Mouse (Mus musculus): ENCODE measurements around the gene Ep400. TPM values are rescaled to one million over a fixed set of nuclear protein-coding genes. Genes with fewer than 3 reads are reported as not detected.

Ep400 gene
- polyA plus RNA-seq, 2 experiments: 38.2 to 62.2 TPM

GRCm38 (mm10) chr5:110646377-110646776 lies 124.1 kb downstream of the Ep400 start:
- no peaks in the 10 kb centered on the region for H3K27me3 ChIP-seq (ENCODE audit: control insufficient read depth, insufficient read depth, low read length)
- H3K4me3 ChIP-seq (replicated peaks; ENCODE audit: low read length): no peak overlapping the region
- no peak for DNase-seq (ENCODE audit: low spot score)
- no peak overlapping the region for H3K4me2 ChIP-seq (replicated peaks; ENCODE audit: low read depth, low read length, severe bottlenecking)
- no peak overlapping the region for H3K27ac ChIP-seq (replicated peaks; ENCODE audit: low read depth, low read length)
- ATAC-seq (ENCODE audit: low FRiP score, low read depth): no peak
- no peaks in the 10 kb centered on the region for H3K4me1 ChIP-seq (ENCODE audit: control insufficient read depth, insufficient read depth, low read length)
- H3K36me3 ChIP-seq (ENCODE audit: control insufficient read depth, insufficient read depth, low read length): peaks cover 48% of the 10 kb centered on the region
- TF ChIP-seq POLR2A (IDR thresholded peaks at IDR 0.05; ENCODE audit: borderline replicate concordance, extremely low read depth, insufficient read depth, insufficient read length): no peak
- no peaks in the 10 kb centered on the region for H3K9me3 ChIP-seq (ENCODE audit: control insufficient read depth, low read length)
- no peak overlapping the region for H3K9ac ChIP-seq (ENCODE audit: low read depth, low read length, severe bottlenecking)

- 24% methylated on average over 12 of the region's 12 CpGs for WGBS
- no peaks in the 10 kb centered on the region for H3K36me3 ChIP-seq (ENCODE audit: control insufficient read depth, insufficient read depth, low read length)
- H3K4me3 ChIP-seq (replicated peaks; ENCODE audit: low read length): no peak overlapping the region
- no peak overlapping the region for H3K27ac ChIP-seq (replicated peaks; ENCODE audit: low read depth, low read length)
- no peak overlapping the region for H3K9ac ChIP-seq (ENCODE audit: low read depth, low read length, severe bottlenecking)
- DNase-seq (ENCODE audit: low spot score): peak; percentile 63
- H3K4me2 ChIP-seq (replicated peaks; ENCODE audit: low read depth, low read length, severe bottlenecking): peak overlapping the region; percentile 20; the same call in 1 of the 2 replicates
- H3K9me3 ChIP-seq (ENCODE audit: control insufficient read depth, low read length): no peaks in the 10 kb centered on the region
- peak; percentile 44; the same call in 1 of the 2 replicates for ATAC-seq (ENCODE audit: low FRiP score, low read depth)
- no peaks in the 10 kb centered on the region for H3K4me1 ChIP-seq (ENCODE audit: control insufficient read depth, insufficient read depth, low read length)
- no peak for TF ChIP-seq POLR2A (IDR thresholded peaks at IDR 0.05; ENCODE audit: borderline replicate concordance, extremely low read depth, insufficient read depth, insufficient read length)
- H3K27me3 ChIP-seq (ENCODE audit: control insufficient read depth, insufficient read depth, low read length): no peaks in the 10 kb centered on the region
These were observed 131.1 kb downstream of the Ep400 start for GRCm38 (mm10) chr5:110639459-110639858.

DNA sequence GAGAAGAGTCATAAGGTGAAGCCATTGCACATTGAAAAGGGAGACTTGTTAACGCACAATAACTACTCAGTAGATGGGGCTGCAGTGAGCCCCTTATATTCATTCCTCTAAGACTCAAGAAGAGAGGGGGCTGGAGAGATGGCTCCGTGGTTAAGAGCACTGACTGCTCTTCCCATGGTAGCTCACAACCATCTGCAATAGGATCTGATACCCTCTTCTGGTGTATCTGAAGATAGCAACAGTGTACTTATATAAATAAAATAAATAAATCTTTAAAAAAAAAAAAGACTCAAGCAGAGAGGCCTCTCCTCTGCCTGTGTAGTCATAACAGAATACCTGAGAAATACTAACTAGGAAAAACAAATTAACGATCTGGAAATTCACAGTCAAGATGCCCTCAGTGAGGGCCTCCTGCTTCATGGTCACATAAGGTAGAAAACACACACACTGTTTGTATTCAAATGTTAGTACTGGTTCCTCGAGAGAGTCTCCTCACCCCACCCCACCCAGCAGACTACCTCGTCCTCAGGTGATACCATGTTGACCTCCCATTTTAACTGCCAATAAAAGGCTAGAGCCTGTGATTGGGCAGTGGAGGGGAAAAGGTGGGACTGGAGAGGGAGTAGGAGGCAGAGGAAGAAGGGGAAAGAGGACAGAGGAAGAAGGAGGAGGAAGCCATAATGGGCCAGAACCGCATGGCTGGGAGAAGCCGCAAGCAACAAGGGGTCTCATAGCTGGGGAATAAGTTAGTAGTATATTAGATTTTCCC lies 132.0 kb downstream of the Ep400 start:
- Histone ChIP-seq H3K27me3 (ENCODE audit: control insufficient read depth, insufficient read depth, low read length) (no peaks in the 10 kb centered on the region), H3K4me1 (ENCODE audit: control insufficient read depth, insufficient read depth, low read length) (no peaks in the 10 kb centered on the region), H3K27ac (replicated peaks; ENCODE audit: low read depth, low read length) (no peak overlapping the region), H3K4me3 (replicated peaks; ENCODE audit: low read length) (no peak overlapping the region), H3K4me2 (replicated peaks; ENCODE audit: low read depth, low read length, severe bottlenecking) (no peak overlapping the region), H3K9me3 (ENCODE audit: control insufficient read depth, low read length) (no peaks in the 10 kb centered on the region), H3K9ac (ENCODE audit: low read depth, low read length, severe bottlenecking) (no peak overlapping the region), H3K36me3 (ENCODE audit: control insufficient read depth, insufficient read depth, low read length) (no peaks in the 10 kb centered on the region)
- ATAC-seq (ENCODE audit: low FRiP score, low read depth): no peak
- no peak for TF ChIP-seq POLR2A (IDR thresholded peaks at IDR 0.05; ENCODE audit: borderline replicate concordance, extremely low read depth, insufficient read depth, insufficient read length)
- 68% methylated on average over 7 of the region's 7 CpGs for WGBS
- no peak for DNase-seq (ENCODE audit: low spot score)

GRCm38 (mm10) chr5:110635951-110636707 lies 134.4 kb downstream of the Ep400 start:
- Histone ChIP-seq H3K4me3 (replicated peaks; ENCODE audit: low read length) (no peak overlapping the region), H3K36me3 (ENCODE audit: control insufficient read depth, insufficient read depth, low read length) (no peaks in the 10 kb centered on the region), H3K27me3 (ENCODE audit: control insufficient read depth, insufficient read depth, low read length) (no peaks in the 10 kb centered on the region), H3K27ac (replicated peaks; ENCODE audit: low read depth, low read length) (no peak overlapping the region), H3K4me1 (ENCODE audit: control insufficient read depth, insufficient read depth, low read length) (no peaks in the 10 kb centered on the region), H3K9me3 (ENCODE audit: control insufficient read depth, low read length) (no peaks in the 10 kb centered on the region), H3K9ac (ENCODE audit: low read depth, low read length, severe bottlenecking) (no peak overlapping the region), H3K4me2 (replicated peaks; ENCODE audit: low read depth, low read length, severe bottlenecking) (no peak overlapping the region)
- TF ChIP-seq POLR2A (IDR thresholded peaks at IDR 0.05; ENCODE audit: borderline replicate concordance, extremely low read depth, insufficient read depth, insufficient read length): no peak
- WGBS: 40% methylated on average over 6 of the region's 6 CpGs
- ATAC-seq (ENCODE audit: low FRiP score, low read depth): no peak
- DNase-seq (ENCODE audit: low spot score): peak; percentile 47

- Histone ChIP-seq H3K36me3 (ENCODE audit: control insufficient read depth, insufficient read depth, low read length) (no peaks in the 10 kb centered on the region), H3K4me2 (replicated peaks; ENCODE audit: low read depth, low read length, severe bottlenecking) (no peak overlapping the region), H3K9ac (ENCODE audit: low read depth, low read length, severe bottlenecking) (no peak overlapping the region), H3K27ac (replicated peaks; ENCODE audit: low read depth, low read length) (no peak overlapping the region), H3K4me3 (replicated peaks; ENCODE audit: low read length) (no peak overlapping the region), H3K4me1 (ENCODE audit: control insufficient read depth, insufficient read depth, low read length) (no peaks in the 10 kb centered on the region), H3K27me3 (ENCODE audit: control insufficient read depth, insufficient read depth, low read length) (no peaks in the 10 kb centered on the region), H3K9me3 (ENCODE audit: control insufficient read depth, low read length) (no peaks in the 10 kb centered on the region)
- 77% methylated on average over 2 of the region's 2 CpGs for WGBS
- ATAC-seq (ENCODE audit: low FRiP score, low read depth) (no peak), DNase-seq (ENCODE audit: low spot score) (no peak)
- TF ChIP-seq POLR2A (IDR thresholded peaks at IDR 0.05; ENCODE audit: borderline replicate concordance, extremely low read depth, insufficient read depth, insufficient read length): no peak
These were observed 140.9 kb downstream of the Ep400 start for GRCm38 (mm10) chr5:110629525-110630120.

Data from limb, embryonic 14.5 days (tissue).